Mouse (Mus musculus): ENCODE measurements around the gene Clcf1.

DNA sequence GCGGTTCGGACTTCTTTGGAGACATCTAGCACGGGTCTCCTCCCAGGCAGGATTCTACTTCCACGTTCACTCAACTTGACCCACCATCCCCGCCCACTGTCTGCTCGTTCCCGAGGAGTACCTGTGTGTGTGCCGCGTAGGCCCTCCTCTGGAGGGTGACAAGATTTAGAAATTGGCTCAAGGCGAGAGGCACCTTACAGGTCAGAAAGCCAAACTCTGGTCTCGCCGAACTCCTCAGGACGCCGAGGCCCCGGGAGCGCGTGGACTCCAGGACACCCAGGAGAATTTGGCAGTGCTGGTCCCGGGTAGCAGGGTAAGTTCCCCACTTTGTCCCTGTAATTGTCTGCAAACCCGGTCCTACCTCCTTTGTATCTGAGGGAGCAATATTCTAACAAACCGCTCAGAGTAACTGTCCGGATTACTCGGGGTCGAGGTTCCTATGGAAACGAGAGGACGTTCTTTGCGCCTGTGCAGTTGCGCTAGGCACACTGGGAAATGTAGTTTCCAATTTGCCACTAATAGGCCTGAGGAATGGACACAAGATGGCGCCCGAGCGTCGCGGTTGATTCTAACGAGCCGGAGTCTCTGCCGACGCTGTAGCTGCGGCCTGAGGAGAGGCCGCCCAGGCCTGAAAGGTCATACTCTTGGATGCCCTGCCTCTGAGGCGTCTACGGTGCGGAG, 43.3 kb downstream of the Clcf1 start:
- peak; percentile 99 for TF ChIP-seq SMC3 (IDR thresholded peaks at IDR 0.05; ENCODE audit: low read depth, low read length)
- 0 out of 2 replicates have a peak, but pooled peaks have one; percentile 5 for TF ChIP-seq USF1 (IDR thresholded peaks at IDR 0.05; ENCODE audit: low read depth, low read length)
- TF ChIP-seq MAFK (IDR thresholded peaks at IDR 0.05; ENCODE audit: borderline replicate concordance, low read depth, low read length) = no peak
- peak; percentile 100 for TF ChIP-seq HCFC1 (IDR thresholded peaks at IDR 0.05; ENCODE audit: low read depth, low read length)
- TF ChIP-seq CTCF (IDR thresholded peaks at IDR 0.05 in 2 of 3, conservative IDR thresholded peaks at IDR 0.05 in 1 of 3; ENCODE audit: control insufficient read depth in 1 of 3, insufficient read depth in 1 of 3, low read depth in 2 of 3, low read length in 3 of 3, poor library complexity in 1 of 3, severe bottlenecking in 1 of 3) = peak; percentile 74 to 100 (median 91)
- TF ChIP-seq TCF12 (IDR thresholded peaks at IDR 0.05; ENCODE audit: low read depth, low read length) = peak; percentile 58
- TF ChIP-seq CHD2 (IDR thresholded peaks at IDR 0.05; ENCODE audit: low read length) = no peak
- peak; percentile 87 for TF ChIP-seq MXI1 (IDR thresholded peaks at IDR 0.05; ENCODE audit: low read depth, low read length)
- TF ChIP-seq BHLHE40 (IDR thresholded peaks at IDR 0.05; ENCODE audit: borderline replicate concordance, low read depth, low read length) = peak; percentile 55; the same call in 1 of the 2 replicates

All from MEL (cell line).